Mouse (Mus musculus) stomach, embryonic 16.5 days (tissue): ENCODE results near the gene Zscan20. TPM values are rescaled to one million over a fixed set of nuclear protein-coding genes. Genes with fewer than 3 reads are reported as not detected.
"Not testable (repeated sequence)": the region's sequence is repeated elsewhere in the genome, so short reads cannot be mapped to it uniquely, and the experiment has no call there.

ENCODE experiments used
- ATAC-seq: fragments of 200-750 bp; cut with Nextera tagmentation; 2 replicates; pipeline ENCODE4 v1.8.0; 2017; ENCODE audit warnings: moderate number of reproducible peaks, moderate TSS enrichment; ENCODE audit not compliant: insufficient read depth, low FRiP score
- H3K27ac ChIP-seq: fragments of 300-500 bp; sonication (generic); 2 replicates; pipeline ENCODE4 v1.5.1; 2014; ENCODE audit warnings: low read length
- H3K27me3 ChIP-seq: fragments of 300-500 bp; sonication (generic); 2 replicates; pipeline ENCODE4 v1.6.1; 2014; ENCODE audit warnings: low read length, control low read depth, mixed read lengths; ENCODE audit not compliant: control insufficient read depth, insufficient read depth
- H3K36me3 ChIP-seq: fragments of 300-500 bp; sonication (generic); 2 replicates; pipeline ENCODE4 v1.6.1; 2014; ENCODE audit warnings: low read length; ENCODE audit not compliant: control insufficient read depth, insufficient read depth
- H3K4me1 ChIP-seq: fragments of 300-500 bp; sonication (generic); 2 replicates; pipeline ENCODE4 v1.6.1; 2014; ENCODE audit warnings: low read length, control low read depth, mixed read lengths; ENCODE audit not compliant: control insufficient read depth, insufficient read depth
- H3K4me2 ChIP-seq: fragments of 300-500 bp; sonication (generic); 2 replicates; pipeline ENCODE4 v1.6.1; 2014; ENCODE audit warnings: low read depth, low read length, mixed read lengths
- H3K4me3 ChIP-seq: fragments of 300-500 bp; sonication (generic); replicated peaks from 2 replicates; pipeline ENCODE4 v1.5.1; 2014; ENCODE audit warnings: mild to moderate bottlenecking, low read length
- H3K9ac ChIP-seq: fragments of 300-500 bp; sonication (generic); 2 replicates; pipeline ENCODE4 v1.6.1; 2014; ENCODE audit warnings: low read length
- H3K9me3 ChIP-seq: fragments of 300-500 bp; sonication (generic); replicated peaks from 2 replicates; pipeline ENCODE4 v1.6.1; 2016; ENCODE audit warnings: low read length, control low read depth; ENCODE audit not compliant: control insufficient read depth
- WGBS: fragments of 180-500 bp; shearing (Covaris S2); extraction: QIAGEN DNeasy Blood & Tissue Kit; methylation state at CpG from one replicate; pipeline ENCODE4 v1.1.7; 2014; 5-methylcytosine and 5-hydroxymethylcytosine counted together
- polyA plus RNA-seq: library from polyadenylated mRNA; unstranded; fragments of >200 nt; fragmentation: Nextera tagmentation; extraction: Ambion mirVana; gene quantifications from 2 replicates; pipeline ENCODE4 v1.2.1, GENCODE M21; 2015

The Zscan20 gene
- polyA plus RNA-seq, 1 experiment from 2014 or later: 3.3 TPM

- Histone ChIP-seq H3K36me3 (no peaks in the 10 kb centered on the region), H3K9ac (no peak overlapping the region), H3K9me3 (no peaks in the 10 kb centered on the region), H3K27ac (no peak overlapping the region), H3K27me3 (no peaks in the 10 kb centered on the region), H3K4me2 (no peak overlapping the region), H3K4me1 (no peaks in the 10 kb centered on the region), H3K4me3 (no peak overlapping the region)
- WGBS: 61% methylated on average over 12 of the region's 12 CpGs
- no peak for ATAC-seq
These were observed 11.9 kb downstream of the Zscan20 start for GRCm38 (mm10) chr4:128597801-128598560.

- Histone ChIP-seq H3K4me2 (no peak overlapping the region), H3K27ac (no peak overlapping the region), H3K9ac (no peak overlapping the region), H3K9me3 (no peaks in the 10 kb centered on the region), H3K36me3 (no peaks in the 10 kb centered on the region), H3K4me3 (no peak overlapping the region), H3K4me1 (no peaks in the 10 kb centered on the region), H3K27me3 (no peaks in the 10 kb centered on the region)
- 90% methylated on average over 5 of the region's 5 CpGs for WGBS
- no peak for ATAC-seq
These were observed 15.8 kb downstream of the Zscan20 start for GRCm38 (mm10) chr4:128594062-128594461.

GRCm38 (mm10) chr4:128593286-128593685 is 16.6 kb downstream of the Zscan20 start:
- Histone ChIP-seq H3K4me2 (no peak overlapping the region), H3K9me3 (no peaks in the 10 kb centered on the region), H3K9ac (no peak overlapping the region), H3K4me1 (no peaks in the 10 kb centered on the region), H3K27me3 (no peaks in the 10 kb centered on the region), H3K36me3 (no peaks in the 10 kb centered on the region; the same call in 1 of the 2 replicates), H3K4me3 (no peak overlapping the region), H3K27ac (no peak overlapping the region)
- WGBS: 91% methylated on average over 4 of the region's 4 CpGs
- ATAC-seq: no peak

- ATAC-seq: no peak
- WGBS: 50% methylated on average over 4 of the region's 4 CpGs
- Histone ChIP-seq H3K4me1 (no peaks in the 10 kb centered on the region), H3K27ac (no peak overlapping the region), H3K36me3 (peaks cover 24% of the 10 kb centered on the region), H3K4me2 (no peak overlapping the region), H3K9me3 (peaks cover 18% of the 10 kb centered on the region), H3K9ac (no peak overlapping the region), H3K4me3 (no peak overlapping the region), H3K27me3 (no peaks in the 10 kb centered on the region)
These were observed 30.7 kb downstream of the Zscan20 start for GRCm38 (mm10) chr4:128579182-128579581.

GRCm38 (mm10) chr4:128575811-128576210 is 34.1 kb downstream of the Zscan20 start:
- Histone ChIP-seq H3K4me3 (no peak overlapping the region), H3K36me3 (peaks cover under 1% of the 10 kb centered on the region; the same call in 1 of the 2 replicates), H3K9ac (no peak overlapping the region), H3K4me1 (no peaks in the 10 kb centered on the region), H3K27ac (no peak overlapping the region), H3K9me3 (no peaks in the 10 kb centered on the region), H3K27me3 (no peaks in the 10 kb centered on the region), H3K4me2 (no peak overlapping the region)
- 77% methylated on average over 4 of the region's 4 CpGs for WGBS
- ATAC-seq: no peak

- no peak overlapping the region for H3K9ac ChIP-seq
- no peaks in the 10 kb centered on the region for H3K36me3 ChIP-seq
- no peak for ATAC-seq
- no peaks in the 10 kb centered on the region for H3K9me3 ChIP-seq
- no peak overlapping the region for H3K4me3 ChIP-seq
- H3K4me2 ChIP-seq: no peak overlapping the region
- H3K27ac ChIP-seq: no peak overlapping the region
- no peaks in the 10 kb centered on the region for H3K4me1 ChIP-seq
- WGBS: 81% methylated on average over 3 of the region's 3 CpGs
- H3K27me3 ChIP-seq: no peaks in the 10 kb centered on the region
These were observed 49.6 kb downstream of the Zscan20 start for GRCm38 (mm10) chr4:128560327-128560726.

GRCm38 (mm10) chr4:128554198-128554597 is 55.7 kb downstream of the Zscan20 start:
- no peaks in the 10 kb centered on the region for H3K4me1 ChIP-seq
- no peaks in the 10 kb centered on the region for H3K36me3 ChIP-seq
- H3K9ac ChIP-seq: no peak overlapping the region
- no peaks in the 10 kb centered on the region for H3K27me3 ChIP-seq
- H3K4me2 ChIP-seq: no peak overlapping the region
- ATAC-seq: no peak
- WGBS: 92% methylated on average over 2 of the region's 2 CpGs
- no peak overlapping the region for H3K27ac ChIP-seq
- H3K9me3 ChIP-seq: no peaks in the 10 kb centered on the region
- H3K4me3 ChIP-seq: no peak overlapping the region

- Histone ChIP-seq H3K27me3 (no peaks in the 10 kb centered on the region), H3K9ac (no peak overlapping the region), H3K4me3 (no peak overlapping the region), H3K4me1 (no peaks in the 10 kb centered on the region), H3K27ac (no peak overlapping the region), H3K4me2 (no peak overlapping the region), H3K36me3 (no peaks in the 10 kb centered on the region), H3K9me3 (no peaks in the 10 kb centered on the region)
- 82% methylated on average over 6 of the region's 6 CpGs for WGBS
- ATAC-seq: no peak
These were observed 59.1 kb downstream of the Zscan20 start for GRCm38 (mm10) chr4:128550756-128551155.

- not testable (repeated sequence) for ATAC-seq, H3K9ac ChIP-seq, H3K36me3 ChIP-seq, H3K27me3 ChIP-seq, H3K9me3 ChIP-seq, H3K27ac ChIP-seq, H3K4me2 ChIP-seq, H3K4me1 ChIP-seq, H3K4me3 ChIP-seq
- WGBS: 76% methylated on average over 2 of the region's 2 CpGs
These were observed 65.9 kb downstream of the Zscan20 start for GRCm38 (mm10) chr4:128543956-128544486.
